11 mouse cellular contexts compared by ENCODE assay signal in the genomic region with DNA sequence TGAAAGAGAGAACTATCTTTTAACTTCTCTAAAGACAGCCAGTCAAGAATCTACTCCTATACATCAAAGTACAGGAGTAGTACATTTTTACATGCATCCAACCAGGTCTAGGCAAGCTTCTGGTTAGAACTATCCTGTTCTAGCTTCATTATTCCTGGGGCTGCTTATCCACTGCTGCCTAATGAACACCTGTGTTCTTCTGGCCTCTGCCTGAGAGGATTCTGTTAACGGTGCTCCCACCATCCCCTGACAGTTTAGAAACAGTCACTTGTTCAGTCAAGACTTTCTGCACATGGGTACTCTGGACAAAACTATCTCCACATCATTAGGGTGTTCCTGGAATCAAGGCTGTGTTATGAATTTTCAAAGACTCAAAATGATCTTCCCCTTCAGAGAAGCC.
"Had no signal": no experiment of that assay in that cellular context is flagged by ENCODE, and none has a peak within 500 bp of the region (broad histone marks: within the 10 kb centered on the region; RNA-seq: fewer than 3 reads in every experiment).

No protein-coding gene starts in this region.

- DNase-seq: kidney, adult 2 months; kidney, postnatal 14 days; lung, embryonic 14.5 days; lung, postnatal 14 days; right cerebral cortex, postnatal 14 days; thymus, postnatal 14 days had no signal

- H3K4me2 ChIP-seq: kidney, embryonic 15.5 days; limb, embryonic 15.5 days; lung, embryonic 14.5 days; midbrain, embryonic 13.5 days had no signal

- H3K9me3 ChIP-seq: kidney, embryonic 15.5 days; limb, embryonic 15.5 days; midbrain, embryonic 13.5 days had no signal

- ATAC-seq: midbrain, embryonic 13.5 days had no signal

- H3K27ac ChIP-seq: kidney, embryonic 15.5 days; left cerebral cortex, adult 2 months; limb, embryonic 15.5 days; macrophage; midbrain, embryonic 13.5 days had no signal

- H3K27me3 ChIP-seq: kidney, embryonic 15.5 days; limb, embryonic 15.5 days; midbrain, embryonic 13.5 days had no signal

- H3K9ac ChIP-seq: kidney, embryonic 15.5 days; limb, embryonic 15.5 days; lung, embryonic 14.5 days; midbrain, embryonic 13.5 days had no signal

- H3K4me1 ChIP-seq: limb, embryonic 15.5 days had no signal

- H3K36me3 ChIP-seq: kidney, embryonic 15.5 days; limb, embryonic 15.5 days; midbrain, embryonic 13.5 days had no signal

- H3K4me3 ChIP-seq: kidney, embryonic 15.5 days; left cerebral cortex, adult 2 months; limb, embryonic 15.5 days; midbrain, embryonic 13.5 days had no signal
